8 mouse cellular contexts compared by ENCODE assay signal in genomic region chr17:27839469-27840252, GRCm38 (mm10). TPM values are rescaled to one million over a fixed set of nuclear protein-coding genes. Genes with fewer than 3 reads are reported as not detected.
DNase-seq lines count a peak whose midpoint lies in the region; ATAC-seq lines count a peak whose summit lies in the region.

No protein-coding gene starts in this region.

- H3K79me2 ChIP-seq in macrophage (ENCODE audit: inconsistent target), result peaks cover 42% of the 10 kb centered on the region

- H3K9me3 ChIP-seq in hindbrain, embryonic 16.5 days (ENCODE audit: control insufficient read depth, low read length), result no peaks in the 10 kb centered on the region

- ATAC-seq in hindbrain, embryonic 16.5 days, result peak; percentile 98

- H3K27ac ChIP-seq in hindbrain, embryonic 16.5 days (ENCODE audit: low read depth, low read length), result peak overlapping the region; percentile 72
- H3K27ac ChIP-seq in macrophage, result peak overlapping the region; percentile 56

- H3K27me3 ChIP-seq in hindbrain, embryonic 16.5 days (replicated peaks; ENCODE audit: control insufficient read depth, insufficient read depth, low read length), result no peaks in the 10 kb centered on the region

- WGBS in hindbrain, embryonic 16.5 days, result 2% methylated on average over 35 of the region's 35 CpGs
- 4% methylated on average over 31 of the region's 35 CpGs for WGBS in macrophage (ENCODE audit: missing documents)

- H3K4me2 ChIP-seq in hindbrain, embryonic 16.5 days (ENCODE audit: low read length), result peak overlapping the region; percentile 87

- peak overlapping the region; percentile 83 for H3K4me3 ChIP-seq in hindbrain, embryonic 16.5 days (ENCODE audit: low read length)
- peak overlapping the region; percentile 88 for H3K4me3 ChIP-seq in macrophage (ENCODE audit: inconsistent target)

- peak; percentile 81 for DNase-seq in WW6 (ENCODE audit: low read depth, low spot score)
- DNase-seq in cerebellum, postnatal 4 days (ENCODE audit: low spot score in 2 of 2), result peak; percentile 79 to 90
- DNase-seq in gastrocnemius, adult 18-20 months (ENCODE audit: low spot score), result peak; percentile 97
- peak; percentile 98 for DNase-seq in left cerebral cortex, adult 18-20 months (ENCODE audit: low spot score in 2 of 2)
- peak; percentile 98 for DNase-seq in right cerebral cortex, adult 18-20 months
- peak; percentile 79 for DNase-seq in urinary bladder, postnatal 10 days (ENCODE audit: low spot score)

- H3K36me3 ChIP-seq in hindbrain, embryonic 16.5 days (ENCODE audit: control insufficient read depth, insufficient read depth, low read length), result peaks cover 14% of the 10 kb centered on the region
- peaks cover 27% of the 10 kb centered on the region for H3K36me3 ChIP-seq in macrophage (ENCODE audit: inconsistent target)

- peaks cover 10% of the 10 kb centered on the region for H3K4me1 ChIP-seq in hindbrain, embryonic 16.5 days (ENCODE audit: control insufficient read depth, insufficient read depth, low read depth, low read length)

- H3K9ac ChIP-seq in hindbrain, embryonic 16.5 days (ENCODE audit: low read depth, low read length), result peak overlapping the region; percentile 84

RNA-seq across cellular contexts. Expression of gene Snrpc, which starts 1.7 kb away (rescaled TPM):
- total RNA-seq in gastrocnemius, adult 18-20 months (2021), result 10 to 100 TPM; 66.9 to 69.7 TPM
- polyA plus RNA-seq in hindbrain, embryonic 16.5 days (2015; fragmentation: Nextera tagmentation; extraction: Ambion mirVana), result 198 and 207 TPM in 2 replicates
- total RNA-seq in left cerebral cortex, adult 18-20 months (2021), result 10 to 100 TPM; 43.5 to 44.7 TPM
- total RNA-seq in macrophage (2018; cell fraction: chromatin; rRNA removed), result 10 to 100 TPM in 23 of 26 experiments, 1 to 10 TPM in 3; 7.2 to 35.6 (median 18.9) TPM
- 100 to 1,000 TPM in 4 of 26 experiments, 10 to 100 TPM in 22; 66.0 to 112 (median 87.7) TPM for total RNA-seq in macrophage (2018; cell fraction: cytosol; rRNA removed)
- total RNA-seq in macrophage (2018; cell fraction: nucleus; rRNA removed), result 10 to 100 TPM in 23 of 26 experiments, 1 to 10 TPM in 3; 7.8 to 37.8 (median 25.3) TPM
- 84.2 to 113 TPM (median 89.9 TPM) in 3 replicates for polyA plus RNA-seq in macrophage (2018)

RNA-seq across cellular contexts. Expression of gene Uhrf1bp1, which starts 16.6 kb away (rescaled TPM):
- 10 to 100 TPM; 23.7 to 26.1 TPM for total RNA-seq in gastrocnemius, adult 18-20 months (2021)
- 5.3 and 6.3 TPM in 2 replicates for polyA plus RNA-seq in hindbrain, embryonic 16.5 days (2015; fragmentation: Nextera tagmentation; extraction: Ambion mirVana)
- total RNA-seq in left cerebral cortex, adult 18-20 months (2021), result 10 to 100 TPM; 21.3 to 23.3 TPM
- 10 to 100 TPM in 18 of 26 experiments, 1 to 10 TPM in 8; 2.6 to 41.3 (median 22.1) TPM for total RNA-seq in macrophage (2018; cell fraction: chromatin; rRNA removed)
- 10 to 100 TPM in 20 of 26 experiments, 1 to 10 TPM in 6; 5.9 to 20.1 (median 14.1) TPM for total RNA-seq in macrophage (2018; cell fraction: cytosol; rRNA removed)
- total RNA-seq in macrophage (2018; cell fraction: nucleus; rRNA removed), result 10 to 100 TPM in 22 of 26 experiments, 1 to 10 TPM in 4; 6.4 to 34.6 (median 16.9) TPM
- 6.8 to 14.6 TPM (median 7.6 TPM) in 3 replicates for polyA plus RNA-seq in macrophage (2018)

RNA-seq across cellular contexts. Expression of gene D17Wsu92e, which starts 19.2 kb away (rescaled TPM):
- total RNA-seq in gastrocnemius, adult 18-20 months (2021), result 100 to 1,000 TPM; 211 to 222 TPM
- 9.9 and 10.3 TPM in 2 replicates for polyA plus RNA-seq in hindbrain, embryonic 16.5 days (2015; fragmentation: Nextera tagmentation; extraction: Ambion mirVana)
- total RNA-seq in left cerebral cortex, adult 18-20 months (2021), result 100 to 1,000 TPM; 221 to 223 TPM
- total RNA-seq in macrophage (2018; cell fraction: chromatin; rRNA removed), result 100 to 1,000 TPM in 20 of 26 experiments, 10 to 100 TPM in 6; 40.2 to 258 (median 128) TPM
- 100 to 1,000 TPM in 25 of 26 experiments, 10 to 100 TPM in 1; 97.7 to 203 (median 138) TPM for total RNA-seq in macrophage (2018; cell fraction: cytosol; rRNA removed)
- 100 to 1,000 TPM in 21 of 26 experiments, 10 to 100 TPM in 5; 64.2 to 259 (median 158) TPM for total RNA-seq in macrophage (2018; cell fraction: nucleus; rRNA removed)
- polyA plus RNA-seq in macrophage (2018), result 79.5 to 101 TPM (median 86.2 TPM) in 3 replicates

Comparison
In these comparisons a context has a peak if more than half of its experiments do, and no peak if none do; other contexts are left out.
1. Peak in every context shown above with its lines: DNase-seq, ATAC-seq, H3K4me3 ChIP-seq and H3K27ac ChIP-seq.